Mouse (Mus musculus): Measurements from ENCODE around the gene Fbln5.

DNA sequence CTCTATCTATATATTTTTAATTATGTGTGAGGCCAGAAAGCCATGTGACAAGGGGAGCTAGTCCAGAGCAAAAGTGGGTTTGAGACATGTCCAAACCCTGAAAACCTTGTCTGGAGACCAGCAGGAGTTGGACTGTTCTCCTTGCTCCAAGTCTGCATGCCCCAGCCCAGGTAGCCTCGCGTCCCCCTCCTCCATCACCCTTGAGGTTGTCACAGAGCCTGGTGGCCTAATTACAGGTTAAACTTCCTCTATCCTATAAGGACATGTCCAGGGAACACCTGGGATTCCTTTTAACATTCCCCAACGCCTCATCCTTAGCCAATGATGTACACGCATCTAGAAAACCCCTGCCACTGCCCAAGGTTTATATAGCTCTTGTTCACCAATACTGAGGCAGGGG is 4.3 kb upstream of the Fbln5 start:
- TF ChIP-seq CTCF (IDR thresholded peaks at IDR 0.05; ENCODE audit: extremely low read depth, insufficient read depth, insufficient read length, insufficient replicate concordance) (no peak), POLR2A (IDR thresholded peaks at IDR 0.05; ENCODE audit: low read depth, low read length) (no peak)
